Mouse (Mus musculus) MEL (cell line): ENCODE measurements around the gene Mcrip1.

Source experiments
- BHLHE40 ChIP-seq: IDR thresholded peaks from 2 replicates; pipeline ENCODE4 v1.6.1; 2012; ENCODE audit warnings: low read depth, mild to moderate bottlenecking, inconsistent platforms, low read length, improper control_type of control experiment, borderline replicate concordance
- CHD2 ChIP-seq: IDR thresholded peaks from 2 replicates; pipeline ENCODE4 v1.6.1; 2011; ENCODE audit warnings: low read length, improper control_type of control experiment
- CTCF ChIP-seq, 3 experiments: IDR thresholded peaks in 2 of 3; conservative IDR thresholded peaks in 1 of 3; 2 replicates each; pipeline ENCODE4 v1.5.1; 2011 to 2012; ENCODE audit warnings: low read length in 3 of 3, low read depth in 2 of 3, mild to moderate bottlenecking in 2 of 3, improper control_type of control experiment in 1 of 3, inconsistent platforms in 1 of 3, mixed read lengths in 1 of 3, moderate library complexity in 1 of 3; ENCODE audit not compliant: control insufficient read depth in 1 of 3, insufficient read depth in 1 of 3, poor library complexity in 1 of 3, severe bottlenecking in 1 of 3
- EP300 ChIP-seq, 2 experiments: IDR thresholded peaks; 2 replicates each; pipeline ENCODE4 v1.6.1; 2011; ENCODE audit warnings: improper control_type of control experiment in 2 of 2, low read length in 2 of 2, low read depth in 1 of 2, mild to moderate bottlenecking in 1 of 2
- HCFC1 ChIP-seq: IDR thresholded peaks from 2 replicates; pipeline ENCODE4 v1.6.1; 2012; ENCODE audit warnings: low read depth, mild to moderate bottlenecking, inconsistent platforms, low read length, improper control_type of control experiment, moderate library complexity
- MAX ChIP-seq: IDR thresholded peaks from 2 replicates; pipeline ENCODE4 v1.6.1; 2011; ENCODE audit warnings: low read length, improper control_type of control experiment
- MAZ ChIP-seq: IDR thresholded peaks from 2 replicates; pipeline ENCODE4 v1.6.1; 2012; ENCODE audit warnings: low read depth, mild to moderate bottlenecking, inconsistent platforms, low read length, improper control_type of control experiment
- MXI1 ChIP-seq: IDR thresholded peaks from 2 replicates; pipeline ENCODE4 v1.6.1; 2011; ENCODE audit warnings: mild to moderate bottlenecking, low read depth, low read length, improper control_type of control experiment
- NELFE ChIP-seq: IDR thresholded peaks from 2 replicates; pipeline ENCODE4 v1.6.1; 2011; ENCODE audit warnings: low read depth, low read length, improper control_type of control experiment
- POLR2A ChIP-seq, 2 experiments: IDR thresholded peaks; 2 replicates each; pipeline ENCODE4 v1.6.1; 2011 to 2012; ENCODE audit warnings: low read length in 2 of 2, mild to moderate bottlenecking in 2 of 2, control low read depth in 1 of 2, improper control_type of control experiment in 1 of 2, low read depth in 1 of 2, moderate library complexity in 1 of 2; ENCODE audit not compliant: control insufficient read depth in 1 of 2, insufficient read depth in 1 of 2, poor library complexity in 1 of 2
- SMC3 ChIP-seq: IDR thresholded peaks from 2 replicates; pipeline ENCODE4 v1.6.1; 2011; ENCODE audit warnings: low read depth, low read length, improper control_type of control experiment
- TAL1 ChIP-seq: IDR thresholded peaks from 2 replicates; pipeline ENCODE4 v1.6.1; 2012; ENCODE audit warnings: mild to moderate bottlenecking, inconsistent platforms, low read length, moderate library complexity, mixed read lengths
- TCF12 ChIP-seq: IDR thresholded peaks from 2 replicates; pipeline ENCODE4 v1.6.1; 2014; ENCODE audit warnings: low read depth, mild to moderate bottlenecking, inconsistent platforms, low read length, improper control_type of control experiment, moderate library complexity
- USF1 ChIP-seq: IDR thresholded peaks from 2 replicates; pipeline ENCODE4 v1.6.1; 2014; ENCODE audit warnings: low read depth, mild to moderate bottlenecking, inconsistent platforms, low read length, improper control_type of control experiment, moderate library complexity

DNA sequence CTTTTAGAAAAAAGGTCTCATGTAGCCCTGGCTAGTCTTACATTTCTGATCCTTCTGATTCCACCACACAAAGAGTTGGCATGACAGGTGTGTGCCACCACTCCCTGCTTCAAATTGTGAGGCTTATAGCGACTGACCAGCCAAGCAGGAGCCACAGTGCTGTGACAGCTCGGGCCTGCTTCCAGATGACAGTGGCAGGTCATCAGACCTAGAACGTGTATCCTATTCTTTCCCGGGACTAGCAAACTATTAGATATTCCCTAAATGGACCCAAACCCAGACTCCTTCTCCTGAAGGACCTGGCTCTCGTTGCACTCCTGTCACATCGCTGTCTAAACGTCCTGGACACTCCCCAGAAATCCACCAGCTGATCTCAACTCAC, 750 bp downstream of the Mcrip1 start:
- TF ChIP-seq CTCF (IDR thresholded peaks at IDR 0.05 in 2 of 3, conservative IDR thresholded peaks at IDR 0.05 in 1 of 3; ENCODE audit: control insufficient read depth in 1 of 3, insufficient read depth in 1 of 3, low read depth in 2 of 3, low read length in 3 of 3, poor library complexity in 1 of 3, severe bottlenecking in 1 of 3) (no peak), NELFE (no peak), SMC3 (no peak), HCFC1 (no peak), POLR2A (IDR thresholded peaks at IDR 0.05; ENCODE audit: control insufficient read depth in 1 of 2, insufficient read depth in 1 of 2, low read depth in 1 of 2, low read length in 2 of 2, poor library complexity in 1 of 2) (no peak), EP300 (IDR thresholded peaks at IDR 0.05; ENCODE audit: low read depth in 1 of 2, low read length in 2 of 2) (no peak), CHD2 (no peak), MXI1 (peak; percentile 12; the same call in 1 of the 2 replicates), MAX (no peak), MAZ (no peak), BHLHE40 (no peak), TCF12 (no peak), TAL1 (no peak), USF1 (no peak)
